ENCODE assay signal across 28 mouse cellular contexts in the genomic region with DNA sequence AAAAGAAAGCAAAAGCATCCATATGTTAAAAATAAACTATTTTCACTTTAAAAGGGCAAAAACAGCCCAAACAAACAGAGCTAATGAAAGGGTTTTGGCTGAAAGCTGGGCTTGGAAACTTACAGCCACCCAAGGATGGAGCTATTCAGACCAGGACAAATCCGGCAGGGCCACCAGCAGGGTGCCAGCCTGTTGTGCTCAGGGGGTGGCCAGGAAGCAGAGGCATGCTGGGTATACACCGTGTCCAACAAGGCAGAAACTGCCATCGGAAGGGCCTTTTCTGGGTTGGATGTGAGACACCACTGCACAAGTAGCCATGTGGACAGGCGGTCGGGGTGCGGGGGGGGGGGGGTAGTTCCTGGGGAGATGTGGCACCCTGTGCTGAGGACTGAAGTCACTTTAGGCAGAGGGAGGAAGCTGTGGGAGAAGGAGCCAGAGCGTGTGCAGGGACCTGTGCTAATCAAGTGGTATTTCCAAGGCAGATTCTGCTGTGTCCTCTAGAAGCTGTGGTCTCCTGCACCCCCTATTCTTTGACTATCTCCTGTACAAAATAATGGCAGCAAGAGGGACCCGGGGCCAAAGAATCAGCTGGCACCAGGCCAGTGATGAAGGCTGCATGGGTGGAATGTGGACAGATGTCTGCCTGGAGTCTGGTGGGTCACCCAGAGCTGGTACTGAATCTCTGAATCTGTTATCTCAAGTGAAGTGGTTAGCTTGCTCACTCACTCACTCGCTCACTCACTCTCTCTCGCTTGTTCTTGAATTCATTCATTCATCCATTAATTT. TPM values are rescaled to one million over a fixed set of nuclear protein-coding genes. Genes with fewer than 3 reads are reported as not detected.
A peak's percentile ranks its signal among the peaks of the same experiment; 100 is the strongest.
DNase-seq lines count a peak whose midpoint lies in the region; ATAC-seq and TF ChIP-seq lines count a peak whose summit lies in the region.
"Had no signal": no experiment of that assay in that cellular context is flagged by ENCODE, and none has a peak within 500 bp of the region (broad histone marks: within the 10 kb centered on the region; RNA-seq: fewer than 3 reads in every experiment).

No protein-coding gene starts in this region.

- H3K27me3 ChIP-seq in embryonic facial prominence, embryonic 15.5 days, result peaks cover 5% of the 10 kb centered on the region
- H3K27me3 ChIP-seq in embryonic facial prominence, embryonic 10.5 days (replicated peaks; ENCODE audit: low read depth, poor library complexity, severe bottlenecking), result peaks cover 5% of the 10 kb centered on the region; the same call in 1 of the 2 replicates
- H3K27me3 ChIP-seq in lung, postnatal 0 days (replicated peaks; ENCODE audit: insufficient read depth, low read length), result no peaks in the 10 kb centered on the region
- H3K27me3 ChIP-seq: heart, embryonic 12.5 days; midbrain, embryonic 13.5 days had no signal

- TF ChIP-seq EP300 in lung, postnatal 0 days (IDR thresholded peaks at IDR 0.05), result no peak

- H3K4me1 ChIP-seq in embryonic facial prominence, embryonic 15.5 days, result peaks cover 23% of the 10 kb centered on the region; the same call in 1 of the 2 replicates
- H3K4me1 ChIP-seq in embryonic facial prominence, embryonic 10.5 days, result peaks cover 26% of the 10 kb centered on the region
- no peaks in the 10 kb centered on the region; the same call in 1 of the 2 replicates for H3K4me1 ChIP-seq in lung, postnatal 0 days (ENCODE audit: insufficient read depth, low read depth, low read length)

- H3K9me3 ChIP-seq in embryonic facial prominence, embryonic 15.5 days (replicated peaks), result no peaks in the 10 kb centered on the region
- H3K9me3 ChIP-seq in embryonic facial prominence, embryonic 10.5 days, result no peaks in the 10 kb centered on the region
- H3K9me3 ChIP-seq in lung, postnatal 0 days (ENCODE audit: low read length), result no peaks in the 10 kb centered on the region
- H3K9me3 ChIP-seq: heart, embryonic 12.5 days; liver, embryonic 12.5 days; midbrain, embryonic 13.5 days had no signal

- H3K27ac ChIP-seq in embryonic facial prominence, embryonic 15.5 days (replicated peaks), result no peak overlapping the region
- H3K27ac ChIP-seq in embryonic facial prominence, embryonic 10.5 days (replicated peaks), result no peak overlapping the region
- no peak overlapping the region for H3K27ac ChIP-seq in lung, postnatal 0 days (ENCODE audit: low read length)
- H3K27ac ChIP-seq: hindbrain, embryonic 14.5 days; liver, embryonic 12.5 days; midbrain, embryonic 13.5 days had no signal

- WGBS in embryonic facial prominence, embryonic 15.5 days, result 57% methylated on average over 10 of the region's 10 CpGs
- 54% methylated on average over 10 of the region's 10 CpGs for WGBS in embryonic facial prominence, embryonic 10.5 days
- WGBS in lung, postnatal 0 days, result 48% methylated on average over 7 of the region's 10 CpGs

- 0 out of 2 replicates have a peak, but pooled peaks have one; percentile 18 for ATAC-seq in embryonic facial prominence, embryonic 15.5 days (ENCODE audit: insufficient number of reproducible peaks, low FRiP score, low TSS enrichment, low read depth)
- no peak for ATAC-seq in lung, postnatal 0 days
- ATAC-seq: activated CD4-positive, CD25-positive, alpha-beta regulatory T cell, adult 4 months; forebrain, embryonic 14.5 days; intestine, postnatal 0 days; liver, embryonic 12.5 days; liver, postnatal 0 days; midbrain, embryonic 13.5 days had no signal

- no peak for TF ChIP-seq CTCF in lung, postnatal 0 days (IDR thresholded peaks at IDR 0.05)

- no peak overlapping the region for H3K9ac ChIP-seq in embryonic facial prominence, embryonic 15.5 days
- H3K9ac ChIP-seq in lung, postnatal 0 days (replicated peaks; ENCODE audit: low read depth), result no peak overlapping the region
- H3K9ac ChIP-seq: heart, embryonic 12.5 days; hindbrain, embryonic 14.5 days; liver, embryonic 12.5 days; liver, postnatal 0 days; midbrain, embryonic 13.5 days had no signal

- no peaks in the 10 kb centered on the region for H3K36me3 ChIP-seq in embryonic facial prominence, embryonic 15.5 days
- no peaks in the 10 kb centered on the region for H3K36me3 ChIP-seq in embryonic facial prominence, embryonic 10.5 days (replicated peaks)
- no peaks in the 10 kb centered on the region for H3K36me3 ChIP-seq in lung, postnatal 0 days (ENCODE audit: insufficient read depth, low read length)
- H3K36me3 ChIP-seq: heart, embryonic 12.5 days; liver, embryonic 12.5 days; midbrain, embryonic 13.5 days had no signal

- no peak for DNase-seq in embryonic facial prominence, embryonic 10.5 days (ENCODE audit: low spot score)
- DNase-seq in lung, postnatal 0 days (ENCODE audit: low spot score), result peak; percentile 16
- no peak for DNase-seq in lung, postnatal 10 days
- peak; percentile 49 for DNase-seq in brain, adult 2 months (ENCODE audit: low read depth, low spot score)
- peak; percentile 57 to 63 for DNase-seq in cerebellum, postnatal 14 days
- DNase-seq in kidney, postnatal 14 days, result no peak
- DNase-seq: adrenal gland, adult 2 months; adrenal gland, postnatal 36 days; B cell, adult 2 months; gastrocnemius, postnatal 14 days; heart, postnatal 10 days; kidney, adult 9 months; kidney, postnatal 25 days; left cerebral cortex, postnatal 4 days; liver, postnatal 0 days; lung, postnatal 14 days; right cerebral cortex, postnatal 25 days; spleen, adult 18-20 months; thymus, adult 2 months; thymus, postnatal 36 days had no signal

- no peak overlapping the region for H3K4me3 ChIP-seq in embryonic facial prominence, embryonic 15.5 days (replicated peaks)
- H3K4me3 ChIP-seq in embryonic facial prominence, embryonic 10.5 days, result no peak overlapping the region
- no peak overlapping the region for H3K4me3 ChIP-seq in lung, postnatal 0 days (ENCODE audit: low read depth, low read length)
- H3K4me3 ChIP-seq: heart, embryonic 12.5 days; liver, embryonic 12.5 days; midbrain, embryonic 13.5 days had no signal

- no peak overlapping the region for H3K4me2 ChIP-seq in embryonic facial prominence, embryonic 15.5 days (replicated peaks)
- H3K4me2 ChIP-seq in lung, postnatal 0 days (replicated peaks; ENCODE audit: low read depth, low read length), result no peak overlapping the region
- H3K4me2 ChIP-seq: heart, embryonic 12.5 days; hindbrain, embryonic 14.5 days; liver, embryonic 12.5 days; midbrain, embryonic 13.5 days had no signal

RNA-seq across cellular contexts. Expression of a gene that starts 38.1 kb away (rescaled TPM):
- polyA plus RNA-seq in embryonic facial prominence, embryonic 15.5 days (2015; fragmentation: Nextera tagmentation; extraction: Ambion mirVana), result 127 and 132 TPM in 2 replicates
- 72.4 and 74.2 TPM in 2 replicates for polyA plus RNA-seq in embryonic facial prominence, embryonic 10.5 days (2016; fragmentation: Nextera tagmentation; extraction: Ambion mirVana)
- polyA plus RNA-seq in lung, postnatal 0 days (2015; fragmentation: Nextera tagmentation; extraction: Ambion mirVana), result 170 and 184 TPM in 2 replicates

Comparison
In these comparisons a context has a peak if more than half of its experiments do, and no peak if none do; other contexts are left out.
1. DNase-seq: peak in lung, postnatal 0 days (single experiment), brain, adult 2 months (single experiment) and cerebellum, postnatal 14 days (2 of 2); none in embryonic facial prominence, embryonic 10.5 days (single experiment), lung, postnatal 10 days (single experiment) and kidney, postnatal 14 days (single experiment).